Mouse (Mus musculus) megakaryocyte progenitor cell, adult 5-6 weeks (primary cell): ENCODE results near the gene Psors1c2. TPM values are rescaled to one million over a fixed set of nuclear protein-coding genes. Genes with fewer than 3 reads are reported as not detected.

Source experiments
- ATAC-seq: replicated peaks from 2 replicates; pipeline ENCODE4 v1.8.0; 2016; ENCODE audit warnings: mild to moderate bottlenecking, moderate TSS enrichment, inconsistent platforms; ENCODE audit not compliant: poor library complexity
- total RNA-seq, 2 experiments: library from RNA; stranded (forward) in 1 of 2; stranded (reverse) in 1 of 2; fragments of 157-497, 149-512 nt in 1 of 2; fragments of 200-1000 nt in 1 of 2; gene quantifications; 2 replicates each; pipeline versions ENCODE4 v1.2.3 to v1.2.4; 2015 to 2017

The Psors1c2 gene
- total RNA-seq, 2 experiments from 2014 or later, result not detected

GRCm38 (mm10) chr17:35556186-35556765, 23.3 kb downstream of the Psors1c2 start:
- no peak for ATAC-seq

- ATAC-seq, result peak; percentile 96
Measured at GRCm38 (mm10) chr17:35556812-35557211, 23.8 kb downstream of the Psors1c2 start.

- ATAC-seq, result no peak
Measured at GRCm38 (mm10) chr17:35557351-35557750, 24.4 kb downstream of the Psors1c2 start.

- no peak for ATAC-seq
Measured at GRCm38 (mm10) chr17:35558216-35558615, 25.2 kb downstream of the Psors1c2 start.

DNA sequence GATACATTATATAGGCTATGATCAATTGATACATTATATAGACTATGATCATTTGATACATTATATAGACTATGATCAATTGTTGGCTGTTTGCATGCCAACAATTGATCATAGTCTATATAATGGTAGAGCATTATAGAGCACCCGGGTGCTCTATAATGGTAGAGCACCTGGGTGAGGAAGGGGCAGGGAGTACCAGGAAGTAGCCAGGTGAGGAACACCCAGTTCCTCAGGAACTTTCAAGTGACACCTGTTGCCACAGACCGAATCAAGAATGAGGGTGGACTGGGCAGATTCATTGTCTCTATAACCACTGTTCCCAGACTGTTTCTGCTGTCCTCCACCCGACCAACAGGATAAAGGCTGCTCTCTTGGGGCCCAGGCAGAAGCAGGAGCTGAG, 34.1 kb downstream of the Psors1c2 start, which contains the start of gene 2300002M23Rik:
2300002M23Rik (plus strand) TSS at position 301 of the 400 bp plus-strand sequence.
- no peak for ATAC-seq

- ATAC-seq, result no peak
Measured at GRCm38 (mm10) chr17:35567767-35568166, 34.8 kb downstream of the Psors1c2 start.

DNA sequence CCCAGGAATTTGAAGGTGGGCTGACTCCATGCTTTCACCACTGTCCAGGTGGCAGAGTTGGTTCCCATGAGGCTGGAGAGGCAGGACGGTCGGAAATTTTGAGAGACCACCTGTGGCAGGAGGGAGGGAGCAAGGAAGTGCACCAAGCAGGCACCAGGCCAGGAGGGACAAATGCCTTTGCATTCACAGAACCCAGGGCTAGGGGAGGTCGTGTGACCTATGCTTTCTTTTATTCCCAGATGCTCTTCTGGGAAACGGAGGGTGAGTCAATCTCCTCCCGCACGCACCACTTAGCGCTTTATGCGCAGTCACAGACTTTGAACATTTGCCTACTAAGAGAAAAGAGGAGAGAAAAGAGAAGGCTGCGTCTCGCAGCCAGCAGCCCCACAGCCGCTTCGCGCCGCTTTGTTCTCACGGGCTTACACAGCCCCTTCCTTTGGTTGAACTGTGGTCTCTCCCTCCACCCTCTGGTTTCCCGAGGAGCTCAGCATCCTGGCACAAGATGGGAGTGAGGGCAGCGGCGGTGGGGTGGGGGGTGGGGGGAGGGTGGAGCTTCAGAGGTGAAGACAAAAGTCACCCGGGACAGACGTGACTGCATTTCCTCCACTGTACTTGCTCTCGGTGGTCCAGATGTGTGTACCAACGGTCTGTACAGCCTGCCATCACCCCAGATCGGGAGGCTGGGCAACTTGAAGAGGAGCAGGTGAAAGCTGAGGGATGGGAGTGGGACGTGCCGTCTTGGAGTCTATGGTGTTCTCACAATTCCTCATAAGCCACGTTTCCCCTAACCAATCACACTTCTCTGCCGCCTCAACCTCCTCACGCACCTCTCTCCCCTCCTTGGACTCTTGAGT, 36.3 kb downstream of the Psors1c2 start:
- ATAC-seq, result no peak

- no peak for ATAC-seq
Measured at GRCm38 (mm10) chr17:35570836-35571235, 37.8 kb downstream of the Psors1c2 start.

DNA sequence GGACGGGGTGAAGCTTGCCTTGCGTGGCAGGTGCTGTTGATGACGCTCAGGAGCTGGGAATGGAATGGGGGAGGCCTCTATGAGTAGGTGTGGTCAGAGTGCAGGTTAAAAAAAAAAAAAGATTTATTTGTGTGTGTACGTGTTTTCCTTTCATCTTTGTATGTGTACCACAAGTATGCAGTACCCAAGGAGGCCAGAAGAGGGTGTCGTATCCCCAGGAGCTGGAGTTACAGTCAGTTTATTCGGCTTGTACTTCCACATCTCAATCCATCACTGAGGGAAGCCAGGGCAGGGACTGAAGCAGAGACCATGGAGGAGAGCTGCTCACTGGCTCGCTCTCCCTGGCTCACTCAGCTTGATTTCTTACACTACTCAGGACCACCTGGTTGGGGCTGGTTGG, 38.5 kb downstream of the Psors1c2 start:
- ATAC-seq, result no peak

GRCm38 (mm10) chr17:35578211-35578610, 45.2 kb downstream of the Psors1c2 start:
- ATAC-seq, result peak; percentile 98

DNA sequence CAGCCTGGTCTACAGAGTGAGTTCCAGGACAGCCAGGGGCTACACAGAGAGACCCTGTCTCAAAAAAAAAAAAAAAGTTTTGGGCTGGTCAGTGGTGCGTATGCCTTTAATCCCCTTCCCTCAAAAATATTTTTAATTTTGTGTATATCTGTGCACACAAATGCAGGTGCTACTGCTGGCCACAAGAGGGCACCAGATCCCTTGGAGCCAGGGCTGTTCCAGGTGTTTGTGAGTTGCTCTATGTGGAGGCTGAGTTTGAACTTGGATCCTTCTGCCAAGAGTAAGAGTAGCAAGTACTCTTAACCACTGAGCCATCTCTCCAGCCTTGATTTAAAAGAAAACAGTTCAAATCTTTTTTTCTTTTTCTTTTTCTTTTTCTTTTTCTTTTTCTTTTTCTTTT, 49.9 kb downstream of the Psors1c2 start:
- no peak for ATAC-seq

Other genes starting within 250 kb of the Psors1c2 start
- not detected in 2 replicates for gene H2-Q1, start 212.8 kb upstream of the Psors1c2 start, total RNA-seq (2015)
- gene H2-Q1, start 212.8 kb upstream of the Psors1c2 start, total RNA-seq (2017), result not detected in 2 replicates
- gene H2-Q2, start 191.0 kb upstream of the Psors1c2 start, total RNA-seq (2015), result not detected in 2 replicates
- not detected in 2 replicates for gene H2-Q2, start 191.0 kb upstream of the Psors1c2 start, total RNA-seq (2017)
- gene H2-Q4, start 153.6 kb upstream of the Psors1c2 start, total RNA-seq (2015), result 10.6 and 18.1 TPM in 2 replicates
- gene H2-Q4, start 153.6 kb upstream of the Psors1c2 start, total RNA-seq (2017), result 24.4 and 31.4 TPM in 2 replicates
- gene H2-Q6, start 108.4 kb upstream of the Psors1c2 start, total RNA-seq (2015), result 23.3 and 37.3 TPM in 2 replicates
- 25.6 and 40.7 TPM in 2 replicates for gene H2-Q6, start 108.4 kb upstream of the Psors1c2 start, total RNA-seq (2017)
- 41.7 and 63.1 TPM in 2 replicates for gene H2-Q7, start 94.0 kb upstream of the Psors1c2 start, total RNA-seq (2015)
- gene H2-Q7, start 94.0 kb upstream of the Psors1c2 start, total RNA-seq (2017), result 23.7 and 30.0 TPM in 2 replicates
- gene H2-Q10, start 63.1 kb upstream of the Psors1c2 start, total RNA-seq (2015), result 0.64 and 0.78 TPM in 2 replicates
- 0.30 and 0.71 TPM in 2 replicates for gene H2-Q10, start 63.1 kb upstream of the Psors1c2 start, total RNA-seq (2017)
- 0.34 and 0.39 TPM in 2 replicates for gene Pou5f1, start 27.2 kb upstream of the Psors1c2 start, total RNA-seq (2015)
- gene Pou5f1, start 27.2 kb upstream of the Psors1c2 start, total RNA-seq (2017), result 0.64 TPM in 1 of 2 replicates, not detected in the other
- 23.3 and 23.8 TPM in 2 replicates for gene Tcf19, start 16.4 kb upstream of the Psors1c2 start, total RNA-seq (2015)
- gene Tcf19, start 16.4 kb upstream of the Psors1c2 start, total RNA-seq (2017), result 8.5 and 8.7 TPM in 2 replicates
- gene Cchcr1, start 16.1 kb upstream of the Psors1c2 start, total RNA-seq (2015), result 1.1 and 1.9 TPM in 2 replicates
- gene Cchcr1, start 16.1 kb upstream of the Psors1c2 start, total RNA-seq (2017), result 4.0 and 5.6 TPM in 2 replicates
- gene Cdsn, start 18.9 kb downstream of the Psors1c2 start, total RNA-seq (2015), result not detected in 2 replicates
- not detected in 2 replicates for gene Cdsn, start 18.9 kb downstream of the Psors1c2 start, total RNA-seq (2017)
- gene 2300002M23Rik, start 34.2 kb downstream of the Psors1c2 start, total RNA-seq (2015), result not detected in 2 replicates
- not detected in 2 replicates for gene 2300002M23Rik, start 34.2 kb downstream of the Psors1c2 start, total RNA-seq (2017)
- gene Sfta2, start 68.3 kb downstream of the Psors1c2 start, total RNA-seq (2015), result not detected in 2 replicates
- not detected in 2 replicates for gene Sfta2, start 68.3 kb downstream of the Psors1c2 start, total RNA-seq (2017)
- gene Gm9573, start 93.4 kb downstream of the Psors1c2 start, total RNA-seq (2015), result not detected in 2 replicates
- gene Gm9573, start 93.4 kb downstream of the Psors1c2 start, total RNA-seq (2017), result not detected in 2 replicates
- gene Mucl3, start 110.5 kb downstream of the Psors1c2 start, total RNA-seq (2015), result not detected in 2 replicates
- gene Mucl3, start 110.5 kb downstream of the Psors1c2 start, total RNA-seq (2017), result not detected in 2 replicates
- gene Vars2, start 134.4 kb downstream of the Psors1c2 start, total RNA-seq (2015), result 5.7 and 11.4 TPM in 2 replicates
- gene Vars2, start 134.4 kb downstream of the Psors1c2 start, total RNA-seq (2017), result 12.7 and 14.9 TPM in 2 replicates
- 26.2 and 31.8 TPM in 2 replicates for gene Gtf2h4, start 140.5 kb downstream of the Psors1c2 start, total RNA-seq (2015)
- gene Gtf2h4, start 140.5 kb downstream of the Psors1c2 start, total RNA-seq (2017), result 24.8 and 29.5 TPM in 2 replicates
- gene Ddr1, start 171.4 kb downstream of the Psors1c2 start, total RNA-seq (2015), result 0.15 TPM in 1 of 2 replicates, not detected in the other
- gene Ddr1, start 171.4 kb downstream of the Psors1c2 start, total RNA-seq (2017), result 0.25 TPM in 1 of 2 replicates, not detected in the other